Mouse (Mus musculus): ENCODE results near the gene Prkn. TPM values are rescaled to one million over a fixed set of nuclear protein-coding genes. Genes with fewer than 3 reads are reported as not detected.

The Prkn gene
- total and polyA plus RNA-seq, 2 experiments: 2.5 to 8.9 TPM

DNA sequence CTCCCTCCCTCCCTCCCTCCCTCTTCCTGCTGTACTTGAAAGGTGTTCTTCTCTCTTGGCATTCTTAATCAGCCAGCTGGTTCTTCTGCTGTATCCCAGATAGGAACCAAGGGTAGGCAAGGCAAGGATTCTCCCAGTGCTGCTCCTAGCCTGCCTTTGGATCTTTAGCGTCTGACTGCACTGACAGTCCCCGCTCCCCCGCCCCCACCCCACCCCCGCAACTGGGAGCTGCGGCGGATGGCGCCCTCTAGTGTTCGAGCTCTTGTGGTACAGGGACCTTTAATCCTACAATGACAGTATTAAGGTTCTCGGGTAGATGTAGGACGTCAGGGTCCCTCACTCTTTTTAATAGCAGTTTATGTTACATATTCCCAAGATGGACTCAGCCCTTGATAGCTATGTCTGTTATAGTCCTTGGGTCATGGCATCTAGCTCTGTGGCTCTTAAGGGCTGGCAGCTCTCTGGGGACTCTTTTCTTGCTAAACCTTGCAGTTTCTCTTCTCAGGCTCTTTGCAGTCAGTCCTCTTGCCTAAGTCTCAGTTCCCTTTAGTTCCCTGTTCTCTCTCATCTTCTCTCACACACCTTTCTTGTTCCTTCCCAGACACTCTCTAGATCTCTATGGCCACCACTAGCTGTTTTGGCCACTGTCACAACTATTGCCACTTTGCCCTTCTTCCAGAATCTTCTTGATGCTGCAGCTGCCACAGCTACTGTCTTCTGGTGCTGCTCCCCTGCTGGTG lies 1191.2 kb downstream of the Prkn start:
- Histone ChIP-seq H3K36me3 (ENCODE audit: control insufficient read depth, insufficient read depth, low read length) (no peaks in the 10 kb centered on the region), H3K27ac (replicated peaks; ENCODE audit: insufficient read depth, low read depth, low read length) (peak overlapping the region; percentile 68; the same call in 1 of the 2 replicates), H3K9ac (ENCODE audit: low read depth, low read length) (0 out of 2 replicates have a peak overlapping the region, but pooled peaks have one; percentile 57), H3K27me3 (ENCODE audit: control insufficient read depth, insufficient read depth, low read length) (no peaks in the 10 kb centered on the region), H3K4me1 (ENCODE audit: control insufficient read depth, insufficient read depth, low read length) (no peaks in the 10 kb centered on the region), H3K79me2 (ENCODE audit: control insufficient read depth, insufficient read depth, low read length) (no peaks in the 10 kb centered on the region), H3K4me3 (ENCODE audit: insufficient read depth, low read depth, low read length) (peak overlapping the region; percentile 54)
- DNase-seq (ENCODE audit: extremely low read depth, low read depth, low spot score): no peak
- TF ChIP-seq CTCF (IDR thresholded peaks at IDR 0.05; ENCODE audit: low read depth, low read length) (peak; percentile 77), POLR2A (IDR thresholded peaks at IDR 0.05; ENCODE audit: extremely low read depth, insufficient read depth, low read length) (no peak)
- WGBS: 1% methylated on average over 10 of the region's 10 CpGs

DNA sequence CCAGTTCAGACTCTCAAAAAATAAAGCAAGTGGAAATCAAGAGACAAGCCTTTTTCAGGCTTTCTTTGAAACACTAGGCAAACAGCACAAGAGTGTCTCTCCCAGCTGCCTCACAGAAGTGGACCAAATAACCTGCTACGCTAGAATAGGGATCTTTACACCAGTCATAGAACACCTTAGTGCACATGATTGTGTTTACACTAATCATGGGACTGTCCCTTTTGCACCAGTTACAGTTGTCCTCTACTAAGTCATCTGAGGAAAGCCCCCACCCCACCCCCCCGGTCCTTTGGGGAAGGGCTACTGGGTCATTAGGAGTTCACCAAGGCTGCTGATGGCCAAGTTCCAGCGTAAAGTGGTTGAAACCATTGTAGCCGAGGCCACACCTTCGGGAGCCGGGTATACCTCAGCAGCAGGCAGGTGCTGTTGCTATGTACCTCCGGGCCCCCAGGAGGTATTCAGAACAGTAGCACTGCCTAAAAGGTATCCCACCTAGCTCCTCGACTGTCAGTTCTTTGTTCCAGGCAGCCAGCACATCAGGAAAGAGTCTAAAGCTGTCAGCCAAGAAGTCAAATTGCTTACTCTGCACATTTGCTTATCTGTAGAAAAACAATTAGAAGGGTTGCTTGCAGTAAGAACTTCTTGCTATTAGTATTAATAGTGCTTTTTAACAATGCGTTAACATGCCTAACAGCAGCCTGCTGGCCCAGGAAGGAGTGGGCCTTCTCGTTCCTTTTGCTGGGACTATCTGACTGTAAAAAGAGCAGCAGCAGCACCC lies 1192.0 kb downstream of the Prkn start:
- Histone ChIP-seq H3K9ac (ENCODE audit: low read depth, low read length) (no peak overlapping the region), H3K4me3 (ENCODE audit: insufficient read depth, low read depth, low read length) (no peak overlapping the region), H3K36me3 (ENCODE audit: control insufficient read depth, insufficient read depth, low read length) (no peaks in the 10 kb centered on the region), H3K79me2 (ENCODE audit: control insufficient read depth, insufficient read depth, low read length) (no peaks in the 10 kb centered on the region), H3K27me3 (ENCODE audit: control insufficient read depth, insufficient read depth, low read length) (no peaks in the 10 kb centered on the region), H3K27ac (replicated peaks; ENCODE audit: insufficient read depth, low read depth, low read length) (no peak overlapping the region), H3K4me1 (ENCODE audit: control insufficient read depth, insufficient read depth, low read length) (no peaks in the 10 kb centered on the region)
- 65% methylated on average over 10 of the region's 10 CpGs for WGBS
- TF ChIP-seq CTCF (IDR thresholded peaks at IDR 0.05; ENCODE audit: low read depth, low read length) (no peak), POLR2A (IDR thresholded peaks at IDR 0.05; ENCODE audit: extremely low read depth, insufficient read depth, low read length) (no peak)
- no peak for DNase-seq (ENCODE audit: extremely low read depth, low read depth, low spot score)

DNA sequence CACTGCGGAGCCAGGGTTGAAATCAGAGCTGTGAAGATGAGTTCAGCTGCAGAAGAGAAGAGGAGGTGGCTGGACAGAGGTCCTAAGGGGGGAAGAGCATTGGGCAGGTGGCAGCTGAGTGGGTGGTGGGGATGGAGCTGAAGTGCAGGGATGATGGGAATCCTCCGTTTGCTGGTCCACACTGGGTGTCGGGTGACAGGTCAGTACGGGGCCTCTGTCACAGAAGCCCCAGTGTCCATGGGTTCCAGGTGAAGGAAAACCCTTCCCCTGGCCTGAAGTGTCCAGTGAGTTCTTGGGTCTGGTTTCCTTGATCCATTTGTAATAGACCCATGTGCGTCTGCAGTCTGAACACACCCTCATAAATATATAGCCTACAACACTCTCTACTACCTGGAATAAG lies 1195.2 kb downstream of the Prkn start:
- WGBS: 59% methylated on average over 5 of the region's 5 CpGs
- no peak overlapping the region for H3K9ac ChIP-seq (ENCODE audit: low read depth, low read length)
- no peaks in the 10 kb centered on the region for H3K27me3 ChIP-seq (ENCODE audit: control insufficient read depth, insufficient read depth, low read length)
- H3K79me2 ChIP-seq (ENCODE audit: control insufficient read depth, insufficient read depth, low read length): no peaks in the 10 kb centered on the region
- no peak for TF ChIP-seq POLR2A (IDR thresholded peaks at IDR 0.05; ENCODE audit: extremely low read depth, insufficient read depth, low read length)
- TF ChIP-seq CTCF (IDR thresholded peaks at IDR 0.05; ENCODE audit: low read depth, low read length): no peak
- no peaks in the 10 kb centered on the region for H3K4me1 ChIP-seq (ENCODE audit: control insufficient read depth, insufficient read depth, low read length)
- H3K4me3 ChIP-seq (ENCODE audit: insufficient read depth, low read depth, low read length): no peak overlapping the region
- no peak for DNase-seq (ENCODE audit: extremely low read depth, low read depth, low spot score)
- H3K36me3 ChIP-seq (ENCODE audit: control insufficient read depth, insufficient read depth, low read length): no peaks in the 10 kb centered on the region
- H3K27ac ChIP-seq (replicated peaks; ENCODE audit: insufficient read depth, low read depth, low read length): no peak overlapping the region

DNA sequence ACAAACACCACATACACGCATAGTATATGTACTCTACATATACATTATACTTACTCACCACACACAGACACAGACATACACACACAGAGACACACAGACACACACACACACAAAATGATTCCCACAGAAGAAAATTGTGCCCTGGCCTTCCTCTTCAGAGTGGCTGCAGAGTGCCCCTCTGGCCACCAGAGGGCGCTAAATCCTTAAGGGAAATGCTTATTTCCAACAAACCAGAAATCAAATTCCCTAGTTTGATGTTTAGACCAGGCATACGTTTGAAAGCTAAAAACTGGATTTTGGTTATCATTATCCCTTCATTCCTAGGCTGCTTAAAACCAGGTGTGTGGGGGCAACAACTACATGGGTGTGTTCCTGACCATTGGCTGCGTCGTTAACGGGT lies 1196.0 kb downstream of the Prkn start:
- DNase-seq (ENCODE audit: extremely low read depth, low read depth, low spot score): peak; percentile 15
- no peak overlapping the region for H3K4me3 ChIP-seq (ENCODE audit: insufficient read depth, low read depth, low read length)
- TF ChIP-seq POLR2A (IDR thresholded peaks at IDR 0.05; ENCODE audit: extremely low read depth, insufficient read depth, low read length) (no peak), CTCF (IDR thresholded peaks at IDR 0.05; ENCODE audit: low read depth, low read length) (peak; percentile 90)
- H3K27ac ChIP-seq (replicated peaks; ENCODE audit: insufficient read depth, low read depth, low read length): no peak overlapping the region
- no peaks in the 10 kb centered on the region for H3K27me3 ChIP-seq (ENCODE audit: control insufficient read depth, insufficient read depth, low read length)
- no peaks in the 10 kb centered on the region for H3K4me1 ChIP-seq (ENCODE audit: control insufficient read depth, insufficient read depth, low read length)
- no peak overlapping the region for H3K9ac ChIP-seq (ENCODE audit: low read depth, low read length)
- no peaks in the 10 kb centered on the region for H3K36me3 ChIP-seq (ENCODE audit: control insufficient read depth, insufficient read depth, low read length)
- WGBS: 45% methylated on average over 6 of the region's 6 CpGs
- H3K79me2 ChIP-seq (ENCODE audit: control insufficient read depth, insufficient read depth, low read length): no peaks in the 10 kb centered on the region

DNA sequence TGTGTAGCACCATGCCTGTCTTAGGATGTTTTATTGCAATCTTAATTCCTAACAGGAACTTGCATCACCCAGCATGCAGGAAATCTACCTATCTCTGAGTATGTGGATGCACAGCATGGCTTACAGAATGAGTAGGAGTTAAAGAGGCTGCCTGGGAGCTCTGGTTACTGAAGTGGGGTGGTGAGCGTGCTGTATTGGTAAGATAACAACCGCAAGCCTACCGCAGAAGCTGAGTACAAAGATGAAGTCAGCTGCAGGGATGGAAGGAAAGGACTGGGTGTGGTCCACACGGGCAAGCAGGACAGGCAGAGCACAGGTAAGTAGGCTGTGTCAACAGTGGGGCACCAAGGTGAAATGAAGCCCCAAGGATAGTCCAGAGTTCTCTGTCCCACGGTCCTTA lies 1196.9 kb downstream of the Prkn start:
- no peak overlapping the region for H3K27ac ChIP-seq (replicated peaks; ENCODE audit: insufficient read depth, low read depth, low read length)
- H3K9ac ChIP-seq (ENCODE audit: low read depth, low read length): no peak overlapping the region
- TF ChIP-seq CTCF (IDR thresholded peaks at IDR 0.05; ENCODE audit: low read depth, low read length) (no peak), POLR2A (IDR thresholded peaks at IDR 0.05; ENCODE audit: extremely low read depth, insufficient read depth, low read length) (no peak)
- H3K4me3 ChIP-seq (ENCODE audit: insufficient read depth, low read depth, low read length): no peak overlapping the region
- DNase-seq (ENCODE audit: extremely low read depth, low read depth, low spot score): no peak
- H3K36me3 ChIP-seq (ENCODE audit: control insufficient read depth, insufficient read depth, low read length): no peaks in the 10 kb centered on the region
- H3K4me1 ChIP-seq (ENCODE audit: control insufficient read depth, insufficient read depth, low read length): no peaks in the 10 kb centered on the region
- H3K79me2 ChIP-seq (ENCODE audit: control insufficient read depth, insufficient read depth, low read length): no peaks in the 10 kb centered on the region
- H3K27me3 ChIP-seq (ENCODE audit: control insufficient read depth, insufficient read depth, low read length): no peaks in the 10 kb centered on the region
- 65% methylated on average over 5 of the region's 5 CpGs for WGBS

Measured in liver, adult 2 months (tissue).